ENCODE assay signal across 12 mouse cellular contexts in the genomic region with DNA sequence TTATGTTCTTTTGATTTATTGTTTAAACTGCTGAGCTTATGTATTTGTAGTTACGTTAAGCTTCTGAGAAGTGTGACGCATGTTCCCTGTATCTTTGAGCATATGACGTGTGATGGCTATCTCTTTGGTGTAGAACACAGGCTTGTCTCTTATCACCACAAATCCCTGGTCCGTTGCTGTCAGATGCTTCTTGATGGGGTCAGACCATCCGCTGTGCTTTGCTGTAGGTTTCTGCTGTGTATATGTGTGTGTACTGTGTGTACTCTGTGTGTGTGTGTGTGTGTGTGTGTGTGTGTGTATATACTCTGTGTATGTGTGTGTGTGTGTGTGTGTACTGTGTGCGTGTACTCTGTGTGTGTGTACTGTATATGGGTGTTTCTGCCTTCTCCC.
"Had no signal": no experiment of that assay in that cellular context is flagged by ENCODE, and none has a peak within 500 bp of the region (broad histone marks: within the 10 kb centered on the region; RNA-seq: fewer than 3 reads in every experiment).

No protein-coding gene starts in this region.

- ATAC-seq: liver, postnatal 0 days; midbrain, embryonic 15.5 days had no signal

- H3K9ac ChIP-seq: liver, embryonic 13.5 days; liver, postnatal 0 days; midbrain, embryonic 15.5 days; neural tube, embryonic 13.5 days had no signal

- DNase-seq: kidney, adult 2 months; kidney, postnatal 25 days; liver; liver, embryonic 13.5 days; liver, postnatal 0 days; retina, postnatal 1 day; right cerebral cortex, postnatal 4 days; spleen, adult 18-20 months; thymus, postnatal 36 days had no signal

- H3K4me1 ChIP-seq: liver, embryonic 13.5 days had no signal

- H3K36me3 ChIP-seq: liver, embryonic 13.5 days; midbrain, embryonic 15.5 days; neural tube, embryonic 13.5 days had no signal

- H3K27ac ChIP-seq: left cerebral cortex, adult 2 months; liver, embryonic 13.5 days; midbrain, embryonic 15.5 days; neural tube, embryonic 13.5 days had no signal

- H3K4me3 ChIP-seq: left cerebral cortex, adult 2 months; liver, embryonic 13.5 days; midbrain, embryonic 15.5 days; neural tube, embryonic 13.5 days had no signal

- H3K4me2 ChIP-seq: liver, embryonic 13.5 days; midbrain, embryonic 15.5 days; neural tube, embryonic 13.5 days had no signal

- H3K9me3 ChIP-seq: liver, embryonic 13.5 days; midbrain, embryonic 15.5 days; neural tube, embryonic 13.5 days had no signal

- H3K27me3 ChIP-seq: liver, embryonic 13.5 days; midbrain, embryonic 15.5 days; neural tube, embryonic 13.5 days had no signal
